Mouse (Mus musculus): ENCODE measurements at regions not wholly inside any gene's neighbourhood (a gene's known extent, or its start where the extent isn't known, plus 50 kb on each side); places are given as distances from the start of the nearest gene placed in this dataset.

- Histone ChIP-seq H3K4me2 (replicated peaks) (no peak overlapping the region), H3K9ac (no peak overlapping the region), H3K36me3 (no peaks in the 10 kb centered on the region), H3K27me3 (replicated peaks) (no peaks in the 10 kb centered on the region), H3K4me3 (no peak overlapping the region), H3K27ac (no peak overlapping the region), H3K9me3 (no peaks in the 10 kb centered on the region), H3K4me1 (no peaks in the 10 kb centered on the region)
- ATAC-seq (ENCODE audit: low FRiP score, low read depth) = no peak
- 69% methylated on average over 3 of the region's 3 CpGs for WGBS
Observed at GRCm38 (mm10) chr1:144309901-144310300, 60.9 kb upstream of the Rgs1 start.

- Histone ChIP-seq H3K27ac (no peak overlapping the region), H3K4me3 (no peak overlapping the region), H3K9ac (no peak overlapping the region), H3K4me2 (replicated peaks) (no peak overlapping the region), H3K9me3 (no peaks in the 10 kb centered on the region), H3K4me1 (no peaks in the 10 kb centered on the region), H3K36me3 (no peaks in the 10 kb centered on the region), H3K27me3 (replicated peaks) (no peaks in the 10 kb centered on the region)
- WGBS = 89% methylated on average over 5 of the region's 5 CpGs
- no peak for ATAC-seq (ENCODE audit: low FRiP score, low read depth)
Observed at GRCm38 (mm10) chr1:144308313-144308712, 59.3 kb upstream of the Rgs1 start.

GRCm38 (mm10) chr1:144307854-144308285 is 58.8 kb upstream of the Rgs1 start:
- Histone ChIP-seq H3K4me1 (no peaks in the 10 kb centered on the region), H3K9me3 (no peaks in the 10 kb centered on the region), H3K4me3 (no peak overlapping the region), H3K27ac (no peak overlapping the region), H3K27me3 (replicated peaks) (no peaks in the 10 kb centered on the region), H3K36me3 (no peaks in the 10 kb centered on the region), H3K9ac (no peak overlapping the region), H3K4me2 (replicated peaks) (no peak overlapping the region)
- 95% methylated on average over 2 of the region's 2 CpGs for WGBS
- ATAC-seq (ENCODE audit: low FRiP score, low read depth) = no peak

- 81% methylated on average over 7 of the region's 7 CpGs for WGBS
- Histone ChIP-seq H3K9me3 (no peaks in the 10 kb centered on the region), H3K36me3 (no peaks in the 10 kb centered on the region), H3K4me1 (no peaks in the 10 kb centered on the region), H3K4me2 (replicated peaks) (no peak overlapping the region), H3K9ac (no peak overlapping the region), H3K27ac (no peak overlapping the region), H3K27me3 (replicated peaks) (no peaks in the 10 kb centered on the region), H3K4me3 (no peak overlapping the region)
- ATAC-seq (ENCODE audit: low FRiP score, low read depth) = no peak
Observed at GRCm38 (mm10) chr1:144307017-144307853, 58.2 kb upstream of the Rgs1 start.

GRCm38 (mm10) chr1:144306284-144306683 is 57.2 kb upstream of the Rgs1 start:
- no peak overlapping the region for H3K27ac ChIP-seq
- H3K9me3 ChIP-seq = no peaks in the 10 kb centered on the region
- no peak for ATAC-seq (ENCODE audit: low FRiP score, low read depth)
- no peaks in the 10 kb centered on the region for H3K4me1 ChIP-seq
- H3K4me3 ChIP-seq = no peak overlapping the region
- H3K27me3 ChIP-seq (replicated peaks) = no peaks in the 10 kb centered on the region
- H3K9ac ChIP-seq = no peak overlapping the region
- 67% methylated on average over 2 of the region's 2 CpGs for WGBS
- no peaks in the 10 kb centered on the region for H3K36me3 ChIP-seq
- no peak overlapping the region for H3K4me2 ChIP-seq (replicated peaks)

- Histone ChIP-seq H3K9ac (no peak overlapping the region), H3K4me2 (replicated peaks) (no peak overlapping the region), H3K27ac (no peak overlapping the region), H3K4me3 (no peak overlapping the region), H3K36me3 (no peaks in the 10 kb centered on the region), H3K4me1 (no peaks in the 10 kb centered on the region), H3K27me3 (replicated peaks) (no peaks in the 10 kb centered on the region), H3K9me3 (no peaks in the 10 kb centered on the region)
- 93% methylated on average over 2 of the region's 2 CpGs for WGBS
- no peak for ATAC-seq (ENCODE audit: low FRiP score, low read depth)
Observed at GRCm38 (mm10) chr1:144300670-144301069, 51.6 kb upstream of the Rgs1 start.
